Mouse (Mus musculus) C2C12 (cell line): ENCODE measurements around the gene Crtc1. TPM values are rescaled to one million over a fixed set of nuclear protein-coding genes. Genes with fewer than 3 reads are reported as not detected.

Experiments used
- H3K27me3 ChIP-seq: one replicate; pipeline ENCODE4 v1.6.1; 2011; ENCODE audit not compliant: control insufficient read depth, insufficient read depth, insufficient read length
- H3K36me3 ChIP-seq: one replicate; pipeline ENCODE4 v1.6.1; 2011; ENCODE audit not compliant: control insufficient read depth, insufficient read depth
- H3K4me3 ChIP-seq: one replicate; pipeline ENCODE4 v1.5.1; 2011; ENCODE audit warnings: mild to moderate bottlenecking, control low read depth; ENCODE audit not compliant: poor library complexity, insufficient read depth, severe bottlenecking
- H3K79me2 ChIP-seq: one replicate; pipeline ENCODE4 v1.6.1; 2011; ENCODE audit not compliant: control insufficient read depth, insufficient read depth
- H3K79me3 ChIP-seq: one replicate; pipeline ENCODE4 v1.6.1; 2011; ENCODE audit warnings: low read depth, control low read depth
- H3ac ChIP-seq: one replicate; pipeline ENCODE3; 2011; ENCODE audit warnings: low read depth; ENCODE audit not compliant: control insufficient read depth, insufficient read length
- CEBPB ChIP-seq: IDR thresholded peaks from one replicate; pipeline ENCODE4 v1.6.1; 2011; ENCODE audit warnings: low read depth, mild to moderate bottlenecking, control low read depth, moderate library complexity
- CTCF ChIP-seq: IDR thresholded peaks from one replicate; pipeline ENCODE4 v1.5.1; 2011; ENCODE audit not compliant: control insufficient read depth, insufficient read depth, insufficient read length
- FOSL1 ChIP-seq: IDR thresholded peaks from one replicate; pipeline ENCODE4 v1.8.0; 2011; ENCODE audit warnings: mild to moderate bottlenecking, low read length; ENCODE audit not compliant: poor library complexity, insufficient read depth, severe bottlenecking
- MAX ChIP-seq: IDR thresholded peaks from one replicate; pipeline ENCODE4 v1.6.1; 2011; ENCODE audit warnings: mild to moderate bottlenecking, control low read depth
- MYOD1 ChIP-seq: IDR thresholded peaks from one replicate; pipeline ENCODE4 v1.6.1; 2011; ENCODE audit warnings: low read depth; ENCODE audit not compliant: control insufficient read depth, insufficient read length
- MYOG ChIP-seq: IDR thresholded peaks from one replicate; pipeline ENCODE4 v1.6.1; 2011; ENCODE audit not compliant: control insufficient read depth, insufficient read length; ENCODE audit errors: extremely low read depth
- USF1 ChIP-seq: IDR thresholded peaks from one replicate; pipeline ENCODE4 v1.6.1; 2011; ENCODE audit warnings: low read depth, mild to moderate bottlenecking, control low read depth, moderate library complexity
- polyA plus RNA-seq: library from polyadenylated mRNA; unstranded; fragments of >200 nt; fragmentation: generic; extraction: Trizol; gene quantifications from one replicate; pipeline ENCODE4 v1.2.1, GENCODE M21; 2012; ENCODE audit warnings: missing spikeins

Crtc1 gene
- polyA plus RNA-seq, 1 experiment = 11.7 TPM

- Histone ChIP-seq H3K4me3 (no peak overlapping the region), H3K36me3 (peaks cover 85% of the 10 kb centered on the region)
- TF ChIP-seq MYOG = no peak
- TF ChIP-seq FOSL1 = no peak
- no peak for TF ChIP-seq CTCF
- no peak for TF ChIP-seq USF1
- TF ChIP-seq MYOD1 = no peak
These were observed 98.7 kb downstream of the Crtc1 start for GRCm38 (mm10) chr8:70340659-70341058.

GRCm38 (mm10) chr8:70338931-70339330 lies 100.4 kb downstream of the Crtc1 start:
- TF ChIP-seq CEBPB (no peak), USF1 (no peak), CTCF (no peak), MYOD1 (no peak), MYOG (no peak), FOSL1 (no peak), MAX (no peak)
- H3K79me3 ChIP-seq = peaks cover 19% of the 10 kb centered on the region
- peaks cover 32% of the 10 kb centered on the region for H3K79me2 ChIP-seq
- H3K27me3 ChIP-seq = no peaks in the 10 kb centered on the region
- peaks cover 98% of the 10 kb centered on the region for H3K36me3 ChIP-seq
- no peak overlapping the region for H3K4me3 ChIP-seq
- no peak overlapping the region for H3ac ChIP-seq

More at GRCm38 (mm10) chr8:70340659-70341058, 98.7 kb downstream of the Crtc1 start:
- Histone ChIP-seq H3K79me3 (peaks cover 34% of the 10 kb centered on the region), H3ac (no peak overlapping the region), H3K79me2 (peaks cover 49% of the 10 kb centered on the region), H3K27me3 (no peaks in the 10 kb centered on the region)

GRCm38 (mm10) chr8:70332878-70333202 lies 106.5 kb downstream of the Crtc1 start:
- no peak overlapping the region for H3K4me3 ChIP-seq
- no peaks in the 10 kb centered on the region for H3K79me2 ChIP-seq
- peaks cover 70% of the 10 kb centered on the region for H3K36me3 ChIP-seq
- no peaks in the 10 kb centered on the region for H3K27me3 ChIP-seq
- no peaks in the 10 kb centered on the region for H3K79me3 ChIP-seq
- no peak for TF ChIP-seq MYOD1
- TF ChIP-seq CEBPB = no peak
- no peak for TF ChIP-seq FOSL1
- no peak for TF ChIP-seq USF1
- no peak for TF ChIP-seq MYOG
- TF ChIP-seq CTCF = no peak
- TF ChIP-seq MAX = no peak
- no peak overlapping the region for H3ac ChIP-seq

Other genes with a start within 250 kb of the Crtc1 start
- gene Slc25a42, start 227.3 kb downstream of the Crtc1 start, polyA plus RNA-seq = 0.61 TPM
- 7.8 TPM for gene Sugp2, start 205.4 kb downstream of the Crtc1 start, polyA plus RNA-seq
- gene Armc6, start 205.1 kb downstream of the Crtc1 start, polyA plus RNA-seq = 48.5 TPM
- gene Homer3, start 156.8 kb downstream of the Crtc1 start, polyA plus RNA-seq = 66.5 TPM
- gene Ddx49, start 137.1 kb downstream of the Crtc1 start, polyA plus RNA-seq = 136 TPM
- 158 TPM for gene Cope, start 137.1 kb downstream of the Crtc1 start, polyA plus RNA-seq
- 0.23 TPM for gene Cers1, start 123.8 kb downstream of the Crtc1 start, polyA plus RNA-seq
- gene Gdf1, start 109.8 kb downstream of the Crtc1 start, polyA plus RNA-seq = 0.16 TPM
- gene Upf1, start 86.3 kb downstream of the Crtc1 start, polyA plus RNA-seq = 47.2 TPM
- 0.20 TPM for gene Comp, start 66.0 kb downstream of the Crtc1 start, polyA plus RNA-seq
- gene Klhl26, start 37.4 kb upstream of the Crtc1 start, polyA plus RNA-seq = 34.4 TPM
- 0.36 TPM for gene Tmem59l, start 47.8 kb upstream of the Crtc1 start, polyA plus RNA-seq
- 294 TPM for gene Crlf1, start 53.6 kb upstream of the Crtc1 start, polyA plus RNA-seq
- 199 TPM for gene Rex1bd, start 67.2 kb upstream of the Crtc1 start, polyA plus RNA-seq
- gene Uba52, start 71.2 kb upstream of the Crtc1 start, polyA plus RNA-seq = 1,556 TPM
- 256 TPM for gene Fkbp8, start 88.1 kb upstream of the Crtc1 start, polyA plus RNA-seq
- gene Kxd1, start 88.4 kb upstream of the Crtc1 start, polyA plus RNA-seq = 47.5 TPM
- gene Ell, start 99.9 kb upstream of the Crtc1 start, polyA plus RNA-seq = 12.3 TPM
- 78.6 TPM for gene Isyna1, start 154.8 kb upstream of the Crtc1 start, polyA plus RNA-seq
- gene Ssbp4, start 169.3 kb upstream of the Crtc1 start, polyA plus RNA-seq = 193 TPM
- gene Lrrc25, start 176.6 kb upstream of the Crtc1 start, polyA plus RNA-seq = not detected
- gene Gdf15, start 192.9 kb upstream of the Crtc1 start, polyA plus RNA-seq = 20.9 TPM
- 34.9 TPM for gene Pgpep1, start 220.8 kb upstream of the Crtc1 start, polyA plus RNA-seq
- gene Lsm4, start 233.7 kb upstream of the Crtc1 start, polyA plus RNA-seq = 300 TPM